Mouse (Mus musculus): ENCODE data around the gene Gm11992. TPM values are rescaled to one million over a fixed set of nuclear protein-coding genes. Genes with fewer than 3 reads are reported as not detected.

Gm11992 gene
- 0.05 and 0.07 TPM in 2 replicates for polyA plus RNA-seq (2012; rRNA removed)

GRCm38 (mm10) chr11:9048011-9048702 is at the start of gene Gm11992:
TSS of gene Gm11992 (plus strand) at chr11:9048594.

GRCm38 (mm10) chr11:9010853-9011339 is 37.5 kb upstream of the Gm11992 start, which contains the start of gene Hus1:
TSS of gene Hus1 (minus strand) at chr11:9011191.

GRCm38 (mm10) chr11:9048703-9049060 is 288 bp downstream of the Gm11992 start, which contains the start of gene Sun3:
TSS of gene Sun3 (minus strand) at chr11:9048991.

DNA sequence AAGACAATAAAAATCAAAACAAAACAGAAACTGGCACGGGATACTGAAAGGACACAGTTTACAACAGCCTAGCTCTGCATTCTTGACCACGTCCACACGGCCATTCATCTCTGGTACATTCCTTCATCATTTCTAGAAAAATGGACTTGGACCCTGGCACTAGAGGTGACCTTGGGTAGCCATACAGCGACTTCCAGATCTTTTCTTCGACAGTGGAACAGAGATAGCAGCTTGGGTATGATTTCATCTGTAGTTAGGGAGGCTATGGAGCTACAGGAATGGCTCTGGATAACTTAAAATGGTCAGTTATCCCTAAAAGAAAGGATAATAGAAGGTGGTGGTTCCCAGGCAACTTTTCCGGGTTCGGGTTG is 69.6 kb downstream of the Gm11992 start, which contains the start of gene Upp1:
Gene Upp1, plus strand, starts transcription at position 54 of the 371 bp plus-strand sequence.

Other genes starting within 250 kb of the Gm11992 start
- gene Pkd1l1, start 75.3 kb upstream of the Gm11992 start, polyA plus RNA-seq (2012; rRNA removed): 0.16 and 0.31 TPM in 2 replicates
- 7.7 and 8.7 TPM in 2 replicates for gene Hus1, start 37.4 kb upstream of the Gm11992 start, polyA plus RNA-seq (2012; rRNA removed)
- gene Sun3, start 397 bp downstream of the Gm11992 start, polyA plus RNA-seq (2012; rRNA removed): 0.02 TPM in 1 of 2 replicates, not detected in the other
- 1.1 and 1.2 TPM in 2 replicates for gene Upp1, start 69.5 kb downstream of the Gm11992 start, polyA plus RNA-seq (2012; rRNA removed)
- 0.09 and 0.13 TPM in 2 replicates for gene Abca13, start 143.3 kb downstream of the Gm11992 start, polyA plus RNA-seq (2012; rRNA removed)

All from liver, embryonic 14 days (tissue).